Mouse (Mus musculus) splenic B cell, adult 2 months (primary cell): Measurements from ENCODE around the gene Vip.
A peak's percentile ranks its signal among the peaks of the same experiment; 100 is the strongest.

ENCODE experiments used
- DNase-seq: peaks from one replicate; pipeline ENCODE4 v3.0.0-alpha.2; 2011; ENCODE audit warnings: low read depth, low spot score
- H3K27me3 ChIP-seq: 2 replicates; pipeline ENCODE4 v1.6.1; 2012; ENCODE audit warnings: mild to moderate bottlenecking, low read length, moderate library complexity, mixed read lengths; ENCODE audit not compliant: control insufficient read depth, poor library complexity, insufficient read depth, severe bottlenecking
- H3K36me3 ChIP-seq: 2 replicates; pipeline ENCODE4 v1.6.1; 2012; ENCODE audit warnings: mild to moderate bottlenecking, low read length, moderate library complexity, mixed read lengths; ENCODE audit not compliant: control insufficient read depth, poor library complexity, insufficient read depth, severe bottlenecking

The Vip gene

DNA sequence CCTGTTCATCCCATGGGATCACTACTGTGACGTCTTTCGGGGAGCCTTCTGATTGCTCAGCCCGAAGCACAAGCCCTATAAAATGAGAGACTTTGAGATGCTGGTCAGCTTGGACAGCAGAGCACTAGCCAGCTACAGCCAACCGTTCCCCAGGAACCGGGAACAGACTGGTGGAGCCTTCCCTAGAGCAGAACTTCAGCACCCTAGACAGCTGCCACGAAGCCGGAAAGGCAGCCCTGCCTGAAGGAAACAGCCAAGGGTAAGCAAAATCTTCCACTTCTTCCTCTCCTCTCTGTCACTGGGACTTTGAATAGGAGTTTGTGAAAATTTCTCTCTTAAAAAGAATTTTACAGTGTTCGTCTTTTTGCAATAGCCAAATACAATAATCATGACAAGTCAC lies at the start of gene Vip:
TSS of gene Vip (plus strand) at position 107 of the 400 bp plus-strand sequence.
- DNase-seq, result no peak
- Histone ChIP-seq H3K36me3 (no peaks in the 10 kb centered on the region), H3K27me3 (no peaks in the 10 kb centered on the region)

GRCm38 (mm10) chr10:5591061-5591460 lies 48.0 kb upstream of the Vip start:
- H3K36me3 ChIP-seq, result no peaks in the 10 kb centered on the region
- no peaks in the 10 kb centered on the region for H3K27me3 ChIP-seq

DNA sequence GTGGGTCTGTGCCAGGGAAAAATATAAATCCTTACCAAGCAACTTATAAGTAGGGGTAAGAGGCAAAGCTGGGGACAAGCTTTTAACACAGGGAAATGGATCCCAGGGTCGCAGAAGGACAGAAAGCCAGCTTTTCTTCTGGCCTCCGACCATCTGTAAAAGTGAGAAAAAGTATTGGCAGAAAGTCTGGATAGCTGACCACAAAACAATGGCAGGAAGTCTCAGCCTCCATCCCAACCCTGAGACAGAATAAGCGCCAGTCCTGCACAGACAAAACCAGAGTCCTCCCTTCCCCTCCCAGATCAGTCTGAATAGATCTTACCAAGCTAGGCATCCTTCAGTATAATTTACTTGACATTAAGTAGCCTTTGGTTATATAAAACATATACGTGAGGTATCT lies 47.0 kb upstream of the Vip start:
- no peak for DNase-seq
- Histone ChIP-seq H3K27me3 (no peaks in the 10 kb centered on the region), H3K36me3 (no peaks in the 10 kb centered on the region)

More at GRCm38 (mm10) chr10:5591061-5591460, 48.0 kb upstream of the Vip start:
- DNase-seq, result no peak

DNA sequence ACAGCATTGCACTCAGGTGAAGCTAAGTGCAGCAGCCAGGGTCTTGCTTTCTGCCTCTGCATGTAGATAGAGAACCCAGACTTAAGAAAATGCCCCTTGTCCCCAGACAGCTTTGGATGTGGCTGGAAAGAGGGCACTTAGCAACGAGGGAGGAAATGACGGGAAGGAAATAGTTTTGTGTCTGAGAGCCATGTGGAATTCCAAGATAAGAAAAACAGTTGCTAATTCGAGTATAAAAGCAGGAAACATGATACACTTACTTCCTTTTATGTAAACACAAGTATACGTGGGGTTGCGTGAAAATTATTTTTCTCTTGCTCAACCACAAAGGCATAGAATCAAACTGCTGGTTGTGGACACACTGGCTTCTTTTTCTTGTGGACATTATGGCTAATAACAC lies 45.6 kb upstream of the Vip start, which contains the start of gene Myct1:
TSS of gene Myct1 (plus strand) at position 312 of the 400 bp plus-strand sequence.
- no peak for DNase-seq
- H3K27me3 ChIP-seq, result no peaks in the 10 kb centered on the region
- H3K36me3 ChIP-seq, result no peaks in the 10 kb centered on the region

DNA sequence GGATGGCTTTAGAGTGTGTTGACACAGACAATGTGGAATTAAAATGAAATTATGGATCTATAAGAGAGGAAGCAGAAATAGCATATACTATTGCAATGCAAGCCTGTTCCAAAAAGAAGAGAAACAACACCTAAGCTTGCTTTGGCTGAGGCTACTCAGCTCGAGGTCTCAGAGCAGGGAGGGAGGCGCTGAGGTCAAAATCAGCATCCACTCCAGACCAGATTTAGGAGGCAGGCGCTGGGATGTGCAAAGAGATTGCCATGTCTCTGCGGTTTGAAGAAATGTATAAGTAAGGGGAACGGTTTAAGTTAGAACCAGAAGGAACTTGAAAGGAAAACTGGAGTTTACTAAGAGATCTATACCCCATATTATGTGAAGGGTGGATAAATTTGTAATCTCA lies 44.6 kb upstream of the Vip start:
- H3K27me3 ChIP-seq, result no peaks in the 10 kb centered on the region
- H3K36me3 ChIP-seq, result no peaks in the 10 kb centered on the region
- DNase-seq, result no peak

GRCm38 (mm10) chr10:5596559-5596958 lies 42.5 kb upstream of the Vip start:
- Histone ChIP-seq H3K27me3 (no peaks in the 10 kb centered on the region), H3K36me3 (no peaks in the 10 kb centered on the region)
- no peak for DNase-seq

DNA sequence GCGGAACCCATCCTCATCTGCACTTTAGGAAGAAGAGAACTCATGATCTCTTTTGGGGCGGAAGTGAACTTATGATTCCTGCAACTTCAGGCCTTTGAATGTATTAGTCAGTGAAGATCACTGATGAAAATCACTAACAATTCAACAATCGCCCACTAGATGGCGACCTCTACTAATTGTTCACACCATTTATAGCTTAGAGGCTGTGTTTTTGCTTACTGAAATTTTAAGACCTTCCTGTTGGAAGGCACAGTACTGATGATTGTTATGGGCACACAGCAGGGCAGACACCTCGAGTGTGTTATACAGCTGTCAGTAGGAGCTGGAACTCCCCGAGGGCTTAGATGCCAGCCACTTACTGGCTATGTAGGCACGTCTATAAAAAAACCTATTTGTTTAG lies 38.9 kb upstream of the Vip start:
- DNase-seq, result peak; percentile 74
- H3K36me3 ChIP-seq, result no peaks in the 10 kb centered on the region
- no peaks in the 10 kb centered on the region for H3K27me3 ChIP-seq

DNA sequence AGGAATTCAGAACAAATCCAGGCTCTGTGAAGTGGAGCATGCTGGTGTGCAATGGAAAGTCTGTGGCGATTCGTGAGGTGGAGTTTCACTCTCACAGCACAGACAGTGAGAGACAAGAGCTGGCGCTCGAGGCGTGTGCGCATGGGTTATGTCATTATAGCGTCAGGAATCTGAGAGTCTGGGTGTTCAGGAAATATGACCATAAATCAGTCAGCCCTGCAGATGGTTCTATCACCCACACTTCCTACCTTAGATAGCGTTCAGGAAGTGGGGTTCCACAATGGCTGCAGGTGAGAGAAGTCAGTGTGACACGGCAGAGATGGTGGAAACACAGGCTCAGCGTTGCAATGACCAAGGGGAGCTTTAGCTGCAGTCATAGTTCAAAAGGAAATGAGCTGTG lies 35.5 kb upstream of the Vip start:
- peak; percentile 5 for DNase-seq
- Histone ChIP-seq H3K27me3 (no peaks in the 10 kb centered on the region), H3K36me3 (no peaks in the 10 kb centered on the region)

GRCm38 (mm10) chr10:5604371-5604770 lies 34.6 kb upstream of the Vip start:
- no peaks in the 10 kb centered on the region for H3K27me3 ChIP-seq
- no peaks in the 10 kb centered on the region for H3K36me3 ChIP-seq
- DNase-seq, result no peak

GRCm38 (mm10) chr10:5608874-5609273 lies 30.1 kb upstream of the Vip start:
- H3K36me3 ChIP-seq, result no peaks in the 10 kb centered on the region
- no peak for DNase-seq
- H3K27me3 ChIP-seq, result no peaks in the 10 kb centered on the region

GRCm38 (mm10) chr10:5615186-5616040 lies 23.6 kb upstream of the Vip start:
- no peak for DNase-seq
- H3K27me3 ChIP-seq, result no peaks in the 10 kb centered on the region
- no peaks in the 10 kb centered on the region for H3K36me3 ChIP-seq

GRCm38 (mm10) chr10:5626268-5626667 lies 12.8 kb upstream of the Vip start:
- no peaks in the 10 kb centered on the region for H3K36me3 ChIP-seq
- no peak for DNase-seq
- H3K27me3 ChIP-seq, result no peaks in the 10 kb centered on the region

- no peaks in the 10 kb centered on the region for H3K36me3 ChIP-seq
- no peak for DNase-seq
- no peaks in the 10 kb centered on the region for H3K27me3 ChIP-seq
Observed at GRCm38 (mm10) chr10:5633672-5634200, 5.3 kb upstream of the Vip start.

- H3K27me3 ChIP-seq, result no peaks in the 10 kb centered on the region
- peak; percentile 18 for DNase-seq
- H3K36me3 ChIP-seq, result no peaks in the 10 kb centered on the region
Observed at GRCm38 (mm10) chr10:5634336-5634735, 4.7 kb upstream of the Vip start.

DNA sequence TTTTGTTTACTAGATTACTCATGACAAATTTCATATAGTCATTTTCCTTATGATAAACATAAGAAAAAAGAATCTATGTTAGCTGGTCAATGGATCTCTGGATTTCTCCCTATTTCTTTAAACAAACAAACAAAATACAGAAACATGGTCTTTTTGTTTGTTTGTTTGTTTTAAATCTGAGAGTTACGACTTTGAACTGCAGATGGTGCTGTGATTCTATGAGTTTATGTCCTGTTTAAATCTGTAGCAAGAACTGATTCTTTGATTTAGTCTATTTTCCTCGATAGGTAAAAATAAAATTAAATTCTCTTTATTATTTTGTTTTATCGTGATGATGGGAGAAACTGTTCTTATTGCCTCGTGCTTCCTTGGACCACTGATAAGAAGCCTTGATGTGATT lies 1.7 kb upstream of the Vip start:
- Histone ChIP-seq H3K36me3 (no peaks in the 10 kb centered on the region), H3K27me3 (no peaks in the 10 kb centered on the region)
- DNase-seq, result no peak
